Mouse (Mus musculus): Measurements from ENCODE around the gene Gpr137. TPM values are rescaled to one million over a fixed set of nuclear protein-coding genes. Genes with fewer than 3 reads are reported as not detected.

Gene Gpr137
- polyA plus RNA-seq, 1 experiment: 39.9 TPM

DNA sequence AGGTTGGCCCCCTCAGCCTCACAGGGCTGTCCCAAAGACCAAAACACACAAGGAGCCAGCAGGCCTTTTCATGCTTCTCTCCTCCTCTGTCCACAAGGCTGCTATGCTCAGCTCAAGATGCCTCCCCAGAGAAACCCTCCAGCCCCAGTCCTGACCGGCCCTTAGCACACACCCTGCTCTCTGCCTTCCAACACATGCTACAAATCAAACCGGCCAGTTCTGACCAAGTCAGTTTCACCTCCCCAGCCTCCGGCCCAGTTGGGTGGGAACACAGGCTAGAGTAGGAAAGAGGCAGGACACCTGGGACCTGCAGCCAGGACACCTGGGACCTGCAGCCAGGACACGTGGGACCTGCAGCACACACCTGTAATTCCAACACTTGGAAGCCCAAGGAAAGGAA, 25.8 kb downstream of the Gpr137 start:
- H3ac ChIP-seq (ENCODE audit: control insufficient read depth, insufficient read length): no peak overlapping the region
- H3K27me3 ChIP-seq (ENCODE audit: control insufficient read depth, insufficient read depth, insufficient read length): no peaks in the 10 kb centered on the region
- peaks cover 11% of the 10 kb centered on the region for H3K36me3 ChIP-seq (ENCODE audit: control insufficient read depth, insufficient read depth)
- no peak overlapping the region for H3K4me2 ChIP-seq (ENCODE audit: low read depth)
- TF ChIP-seq TCF3 (IDR thresholded peaks at IDR 0.05; ENCODE audit: insufficient read length, low read depth) (no peak), MAX (IDR thresholded peaks at IDR 0.05; ENCODE audit: low read depth) (no peak), MYOG (IDR thresholded peaks at IDR 0.05; ENCODE audit: control insufficient read depth in 1 of 3, insufficient read depth in 1 of 3, insufficient read length in 2 of 3, low read depth in 2 of 3) (no peak), POLR2A (IDR thresholded peaks at IDR 0.05; ENCODE audit: insufficient read length, low read depth) (no peak), E2F4 (IDR thresholded peaks at IDR 0.05; ENCODE audit: insufficient read depth) (no peak), TCF12 (IDR thresholded peaks at IDR 0.05; ENCODE audit: insufficient read depth, poor library complexity, severe bottlenecking) (no peak), MYOD1 (IDR thresholded peaks at IDR 0.05; ENCODE audit: control insufficient read depth in 1 of 3, insufficient read length in 2 of 3, low read depth in 2 of 3) (no peak)
- H3K4me3 ChIP-seq: no peak overlapping the region
- peaks cover 23% of the 10 kb centered on the region for H3K79me2 ChIP-seq (ENCODE audit: control insufficient read depth, insufficient read depth)

DNA sequence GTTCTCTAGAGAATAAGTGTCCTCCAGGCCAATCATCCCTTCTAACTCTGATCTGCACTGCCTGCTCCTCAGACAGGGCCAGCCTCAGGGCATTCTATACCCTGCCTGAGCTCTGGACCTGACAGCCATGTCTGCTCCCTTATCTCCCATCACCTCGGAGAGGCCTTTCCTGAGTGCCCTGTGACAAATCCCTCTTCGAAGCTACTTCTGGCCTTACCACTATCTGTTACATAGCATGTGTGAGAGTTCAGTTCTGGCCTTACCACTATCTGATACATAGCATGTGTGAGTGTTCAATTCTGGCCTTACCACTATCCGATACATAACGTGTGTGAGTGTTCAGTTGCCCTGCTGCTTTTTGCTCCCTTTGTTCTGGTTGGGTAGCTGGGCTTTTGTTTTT, 27.0 kb downstream of the Gpr137 start:
- Histone ChIP-seq H3K36me3 (ENCODE audit: control insufficient read depth, insufficient read depth) (peaks cover 11% of the 10 kb centered on the region), H3K4me3 (no peak overlapping the region), H3K79me2 (ENCODE audit: control insufficient read depth, insufficient read depth) (peaks cover 20% of the 10 kb centered on the region), H3K4me2 (ENCODE audit: low read depth) (no peak overlapping the region), H3ac (ENCODE audit: control insufficient read depth, insufficient read length) (no peak overlapping the region), H3K27me3 (ENCODE audit: control insufficient read depth, insufficient read depth, insufficient read length) (no peaks in the 10 kb centered on the region)
- TF ChIP-seq MYOD1 (IDR thresholded peaks at IDR 0.05; ENCODE audit: control insufficient read depth in 1 of 3, insufficient read length in 2 of 3, low read depth in 2 of 3) (no peak), E2F4 (IDR thresholded peaks at IDR 0.05; ENCODE audit: insufficient read depth) (no peak), TCF12 (IDR thresholded peaks at IDR 0.05; ENCODE audit: insufficient read depth, poor library complexity, severe bottlenecking) (no peak), POLR2AphosphoS2 (IDR thresholded peaks at IDR 0.05; ENCODE audit: insufficient read length, low read depth) (no peak), TCF3 (IDR thresholded peaks at IDR 0.05; ENCODE audit: insufficient read length, low read depth) (no peak)

DNA sequence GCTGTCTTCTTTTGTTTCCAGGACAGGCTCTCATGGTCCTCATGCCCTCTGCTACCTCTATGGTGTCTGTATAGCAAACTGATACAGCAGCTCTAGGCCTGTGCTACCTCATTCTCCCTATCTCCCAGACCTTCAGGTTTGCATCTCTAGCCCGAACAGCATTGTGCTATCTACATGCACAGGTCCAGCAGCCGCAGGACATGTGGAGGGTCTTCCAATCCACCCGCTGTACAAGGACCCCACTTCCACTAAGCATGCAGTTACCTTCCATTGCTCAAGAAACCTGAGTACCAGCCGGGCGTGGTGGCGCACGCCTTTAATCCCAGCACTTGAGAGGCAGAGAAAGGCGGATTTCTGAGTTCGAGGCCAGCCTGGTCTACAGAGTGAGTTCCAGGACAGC, 27.7 kb downstream of the Gpr137 start:
- Histone ChIP-seq H3K4me3 (no peak overlapping the region), H3K36me3 (ENCODE audit: control insufficient read depth, insufficient read depth) (peaks cover 11% of the 10 kb centered on the region), H3K79me2 (ENCODE audit: control insufficient read depth, insufficient read depth) (peaks cover 13% of the 10 kb centered on the region), H3ac (ENCODE audit: control insufficient read depth, insufficient read length) (no peak overlapping the region), H3K4me2 (ENCODE audit: low read depth) (no peak overlapping the region), H3K27me3 (ENCODE audit: control insufficient read depth, insufficient read depth, insufficient read length) (no peaks in the 10 kb centered on the region)
- TF ChIP-seq TCF3 (IDR thresholded peaks at IDR 0.05; ENCODE audit: insufficient read length, low read depth): no peak
- no peak for TF ChIP-seq SRF (IDR thresholded peaks at IDR 0.05; ENCODE audit: control insufficient read depth, insufficient read length, low read depth)
- no peak for TF ChIP-seq POLR2AphosphoS2 (IDR thresholded peaks at IDR 0.05; ENCODE audit: insufficient read length, low read depth)
- no peak for TF ChIP-seq TCF12 (IDR thresholded peaks at IDR 0.05; ENCODE audit: insufficient read depth, poor library complexity, severe bottlenecking)
- TF ChIP-seq USF1 (IDR thresholded peaks at IDR 0.05; ENCODE audit: low read depth): no peak
- no peak for TF ChIP-seq MYOG (IDR thresholded peaks at IDR 0.05; ENCODE audit: control insufficient read depth in 1 of 3, insufficient read depth in 1 of 3, insufficient read length in 2 of 3, low read depth in 2 of 3)
- TF ChIP-seq E2F4 (IDR thresholded peaks at IDR 0.05; ENCODE audit: insufficient read depth): no peak
- no peak for TF ChIP-seq MYOD1 (IDR thresholded peaks at IDR 0.05; ENCODE audit: control insufficient read depth in 1 of 3, insufficient read length in 2 of 3, low read depth in 2 of 3)
- no peak for TF ChIP-seq REST (IDR thresholded peaks at IDR 0.05; ENCODE audit: insufficient read depth, insufficient read length)
- no peak for TF ChIP-seq MAX (IDR thresholded peaks at IDR 0.05; ENCODE audit: low read depth)
- no peak for TF ChIP-seq POLR2A (IDR thresholded peaks at IDR 0.05; ENCODE audit: insufficient read length, low read depth)
- TF ChIP-seq CEBPB (IDR thresholded peaks at IDR 0.05; ENCODE audit: insufficient read depth, poor library complexity, severe bottlenecking): no peak

DNA sequence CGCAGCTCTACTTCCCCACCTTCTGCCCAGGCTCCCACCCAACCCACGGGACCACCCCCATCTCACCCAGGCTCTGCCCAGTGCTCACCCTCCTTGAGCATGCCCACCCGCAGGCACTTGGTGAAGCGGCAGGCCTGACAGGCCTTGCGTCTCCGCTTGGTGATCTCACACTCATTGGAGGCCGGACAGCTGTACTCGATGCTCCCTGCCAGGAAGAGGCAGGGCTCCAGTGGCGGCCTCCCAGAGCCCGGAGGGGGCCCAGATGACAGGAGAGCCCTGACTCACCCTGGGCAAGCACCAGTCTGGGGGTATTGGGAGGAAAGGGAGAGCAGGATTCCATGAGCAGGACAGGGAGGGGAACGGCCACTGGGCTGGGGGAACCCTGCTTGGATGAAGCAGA, 28.3 kb downstream of the Gpr137 start:
- H3K27me3 ChIP-seq (ENCODE audit: control insufficient read depth, insufficient read depth, insufficient read length): no peaks in the 10 kb centered on the region
- no peak overlapping the region for H3K4me3 ChIP-seq
- H3K36me3 ChIP-seq (ENCODE audit: control insufficient read depth, insufficient read depth): peaks cover 11% of the 10 kb centered on the region
- H3K4me2 ChIP-seq (ENCODE audit: low read depth): no peak overlapping the region
- no peak overlapping the region for H3ac ChIP-seq (ENCODE audit: control insufficient read depth, insufficient read length)
- TF ChIP-seq POLR2A (IDR thresholded peaks at IDR 0.05; ENCODE audit: insufficient read length, low read depth): no peak
- no peak for TF ChIP-seq MYOG (IDR thresholded peaks at IDR 0.05; ENCODE audit: control insufficient read depth in 1 of 3, insufficient read depth in 1 of 3, insufficient read length in 2 of 3, low read depth in 2 of 3)
- TF ChIP-seq MAX (IDR thresholded peaks at IDR 0.05; ENCODE audit: low read depth): no peak
- no peak for TF ChIP-seq CEBPB (IDR thresholded peaks at IDR 0.05; ENCODE audit: insufficient read depth, poor library complexity, severe bottlenecking)
- TF ChIP-seq POLR2AphosphoS2 (IDR thresholded peaks at IDR 0.05; ENCODE audit: insufficient read length, low read depth): no peak
- no peak for TF ChIP-seq TCF3 (IDR thresholded peaks at IDR 0.05; ENCODE audit: insufficient read length, low read depth)
- no peak for TF ChIP-seq E2F4 (IDR thresholded peaks at IDR 0.05; ENCODE audit: insufficient read depth)
- TF ChIP-seq REST (IDR thresholded peaks at IDR 0.05; ENCODE audit: insufficient read depth, insufficient read length): no peak
- no peak for TF ChIP-seq SRF (IDR thresholded peaks at IDR 0.05; ENCODE audit: control insufficient read depth, insufficient read length, low read depth)
- TF ChIP-seq USF1 (IDR thresholded peaks at IDR 0.05; ENCODE audit: low read depth): no peak
- TF ChIP-seq MYOD1 (IDR thresholded peaks at IDR 0.05; ENCODE audit: control insufficient read depth in 1 of 3, insufficient read length in 2 of 3, low read depth in 2 of 3): no peak
- TF ChIP-seq TCF12 (IDR thresholded peaks at IDR 0.05; ENCODE audit: insufficient read depth, poor library complexity, severe bottlenecking): no peak
- peaks cover 12% of the 10 kb centered on the region for H3K79me2 ChIP-seq (ENCODE audit: control insufficient read depth, insufficient read depth)

DNA sequence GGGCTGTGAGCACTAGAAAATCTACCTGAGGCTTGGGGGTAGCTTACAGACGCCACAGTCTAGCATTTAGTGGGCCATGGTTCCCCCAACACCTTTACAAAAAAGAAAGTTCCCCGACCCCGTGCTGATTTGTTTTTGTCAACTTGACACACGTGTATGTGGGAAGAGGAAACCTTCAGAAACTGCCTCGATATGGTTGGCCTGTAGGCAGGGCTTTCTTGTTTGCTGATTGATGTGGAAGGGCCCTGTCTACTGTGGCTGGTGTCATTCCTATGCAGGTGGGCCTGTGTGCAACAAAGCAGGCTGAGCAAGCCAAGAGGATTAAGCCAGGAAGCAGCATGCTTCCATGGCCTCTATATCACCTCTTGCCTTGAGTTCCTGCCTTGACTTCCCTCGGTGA, 29.2 kb downstream of the Gpr137 start:
- H3K4me3 ChIP-seq: no peak overlapping the region
- TF ChIP-seq E2F4 (IDR thresholded peaks at IDR 0.05; ENCODE audit: insufficient read depth): no peak
- no peak for TF ChIP-seq USF1 (IDR thresholded peaks at IDR 0.05; ENCODE audit: low read depth)
- TF ChIP-seq POLR2A (IDR thresholded peaks at IDR 0.05; ENCODE audit: insufficient read length, low read depth): no peak
- no peak for TF ChIP-seq MAX (IDR thresholded peaks at IDR 0.05; ENCODE audit: low read depth)
- TF ChIP-seq MYOG (IDR thresholded peaks at IDR 0.05; ENCODE audit: control insufficient read depth in 1 of 3, insufficient read depth in 1 of 3, insufficient read length in 2 of 3, low read depth in 2 of 3): no peak
- TF ChIP-seq POLR2AphosphoS2 (IDR thresholded peaks at IDR 0.05; ENCODE audit: insufficient read length, low read depth): no peak
- TF ChIP-seq MYOD1 (IDR thresholded peaks at IDR 0.05; ENCODE audit: control insufficient read depth in 1 of 3, insufficient read length in 2 of 3, low read depth in 2 of 3): no peak
- no peak for TF ChIP-seq SRF (IDR thresholded peaks at IDR 0.05; ENCODE audit: control insufficient read depth, insufficient read length, low read depth)
- TF ChIP-seq TCF3 (IDR thresholded peaks at IDR 0.05; ENCODE audit: insufficient read length, low read depth): no peak
- TF ChIP-seq REST (IDR thresholded peaks at IDR 0.05; ENCODE audit: insufficient read depth, insufficient read length): no peak
- TF ChIP-seq CEBPB (IDR thresholded peaks at IDR 0.05; ENCODE audit: insufficient read depth, poor library complexity, severe bottlenecking): no peak
- TF ChIP-seq TCF12 (IDR thresholded peaks at IDR 0.05; ENCODE audit: insufficient read depth, poor library complexity, severe bottlenecking): no peak
- H3K79me2 ChIP-seq (ENCODE audit: control insufficient read depth, insufficient read depth): peaks cover 14% of the 10 kb centered on the region
- no peak overlapping the region for H3ac ChIP-seq (ENCODE audit: control insufficient read depth, insufficient read length)
- no peaks in the 10 kb centered on the region for H3K27me3 ChIP-seq (ENCODE audit: control insufficient read depth, insufficient read depth, insufficient read length)
- no peak overlapping the region for H3K4me2 ChIP-seq (ENCODE audit: low read depth)
- peaks cover 11% of the 10 kb centered on the region for H3K36me3 ChIP-seq (ENCODE audit: control insufficient read depth, insufficient read depth)

All from myocyte (in vitro differentiated cells).